Mouse (Mus musculus) heart, embryonic 11.5 days (tissue): ENCODE measurements around the gene Arhgap20. TPM values are rescaled to one million over a fixed set of nuclear protein-coding genes. Genes with fewer than 3 reads are reported as not detected.

Experiments
- ATAC-seq: fragments of 200-750 bp; cut with Nextera tagmentation; replicated peaks from 2 replicates; pipeline ENCODE4 v1.8.0; 2017; ENCODE audit warnings: moderate library complexity; ENCODE audit not compliant: insufficient number of reproducible peaks, low FRiP score, low TSS enrichment
- H3K27ac ChIP-seq: fragments of 300-500 bp; sonication (generic); 2 replicates; pipeline ENCODE4 v1.5.1; 2014; ENCODE audit warnings: mild to moderate bottlenecking, low read depth, low read length
- H3K27me3 ChIP-seq: fragments of 300-500 bp; sonication (generic); 2 replicates; pipeline ENCODE4 v1.6.1; 2014; ENCODE audit warnings: mild to moderate bottlenecking, low read length, mixed read lengths; ENCODE audit not compliant: control insufficient read depth, insufficient read depth
- H3K36me3 ChIP-seq: fragments of 300-500 bp; sonication (generic); 2 replicates; pipeline ENCODE4 v1.6.1; 2014; ENCODE audit warnings: mild to moderate bottlenecking, low read length, moderate library complexity, mixed read lengths; ENCODE audit not compliant: control insufficient read depth, insufficient read depth
- H3K4me1 ChIP-seq: fragments of 300-500 bp; sonication (generic); 2 replicates; pipeline ENCODE4 v1.6.1; 2014; ENCODE audit warnings: low read length; ENCODE audit not compliant: control insufficient read depth, insufficient read depth
- H3K4me2 ChIP-seq: fragments of 300-500 bp; sonication (generic); 2 replicates; pipeline ENCODE4 v1.6.1; 2014; ENCODE audit warnings: mild to moderate bottlenecking, moderate library complexity
- H3K4me3 ChIP-seq: fragments of 300-500 bp; sonication (generic); 2 replicates; pipeline ENCODE4 v1.5.1; 2014; ENCODE audit warnings: low read depth, low read length
- H3K9ac ChIP-seq: fragments of 300-500 bp; sonication (generic); 2 replicates; pipeline ENCODE4 v1.6.1; 2014; ENCODE audit warnings: mild to moderate bottlenecking, low read depth, low read length, moderate library complexity
- H3K9me3 ChIP-seq: fragments of 300-500 bp; sonication (generic); replicated peaks from 2 replicates; pipeline ENCODE4 v1.6.1; 2016; ENCODE audit warnings: low read length; ENCODE audit not compliant: control insufficient read depth
- WGBS: fragments of 180-500 bp; shearing (Covaris S2); extraction: QIAGEN DNeasy Blood & Tissue Kit; methylation state at CpG from one replicate; pipeline ENCODE4 v1.1.7; 2014; ENCODE audit not compliant: insufficient replicate concordance; 5-methylcytosine and 5-hydroxymethylcytosine counted together
- polyA plus RNA-seq: library from polyadenylated mRNA; unstranded; fragments of >200 nt; fragmentation: Nextera tagmentation; extraction: Ambion mirVana; gene quantifications from 2 replicates; pipeline ENCODE4 v1.2.1, GENCODE M21; 2014

Gene Arhgap20
- polyA plus RNA-seq, 1 experiment from 2014 or later, result 0.59 TPM

DNA sequence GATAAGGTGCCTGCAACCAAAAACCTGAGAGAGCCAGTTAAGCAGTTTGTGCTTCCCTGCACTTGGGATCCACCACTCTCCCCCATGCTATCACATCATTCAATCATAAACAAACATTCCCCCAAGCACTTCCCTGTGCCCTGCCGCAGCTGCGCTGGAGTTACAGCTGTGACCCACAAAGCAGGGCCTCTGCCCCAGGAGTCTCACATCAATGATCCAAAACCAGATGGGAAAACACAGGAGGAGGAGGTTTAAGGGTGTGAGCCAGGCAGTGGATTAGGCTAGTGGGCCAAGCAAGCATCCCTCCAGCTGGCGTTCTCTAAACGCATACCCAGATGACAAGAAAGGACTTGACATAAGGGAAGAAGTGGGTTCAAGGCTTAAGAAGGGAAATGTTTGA lies 109.2 kb downstream of the Arhgap20 start:
- H3K27ac ChIP-seq, result no peak overlapping the region
- H3K4me1 ChIP-seq, result no peaks in the 10 kb centered on the region
- no peak overlapping the region for H3K9ac ChIP-seq
- H3K9me3 ChIP-seq, result no peaks in the 10 kb centered on the region
- no peaks in the 10 kb centered on the region for H3K27me3 ChIP-seq
- 27% methylated on average over 4 of the region's 4 CpGs for WGBS
- ATAC-seq, result no peak
- H3K4me3 ChIP-seq, result no peak overlapping the region
- H3K36me3 ChIP-seq, result no peaks in the 10 kb centered on the region
- H3K4me2 ChIP-seq, result no peak overlapping the region

DNA sequence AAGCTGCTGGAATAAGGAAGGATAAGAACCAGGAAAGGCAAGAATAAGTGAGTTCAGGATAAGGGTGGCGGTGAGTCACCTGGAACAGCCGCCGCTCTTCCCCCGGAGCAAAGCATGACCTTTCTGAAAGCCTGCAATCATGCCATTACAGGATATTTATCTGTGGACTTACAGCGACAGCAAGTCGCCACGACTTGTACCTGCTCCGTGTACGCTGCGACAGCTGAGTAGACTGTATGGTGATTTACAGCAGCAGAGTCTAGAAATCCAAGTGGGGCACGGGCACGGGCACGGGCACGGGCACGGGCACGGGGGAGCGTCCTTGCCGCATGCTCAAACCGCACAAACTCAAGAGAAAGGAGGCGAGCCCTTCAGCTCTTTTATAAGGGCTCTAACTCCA lies 110.4 kb downstream of the Arhgap20 start:
- no peak overlapping the region for H3K4me3 ChIP-seq
- H3K9ac ChIP-seq, result no peak overlapping the region
- H3K9me3 ChIP-seq, result no peaks in the 10 kb centered on the region
- H3K27me3 ChIP-seq, result no peaks in the 10 kb centered on the region
- WGBS, result 79% methylated on average over 20 of the region's 20 CpGs
- ATAC-seq, result no peak
- no peaks in the 10 kb centered on the region for H3K36me3 ChIP-seq
- no peak overlapping the region for H3K27ac ChIP-seq
- H3K4me2 ChIP-seq, result no peak overlapping the region
- no peaks in the 10 kb centered on the region for H3K4me1 ChIP-seq

DNA sequence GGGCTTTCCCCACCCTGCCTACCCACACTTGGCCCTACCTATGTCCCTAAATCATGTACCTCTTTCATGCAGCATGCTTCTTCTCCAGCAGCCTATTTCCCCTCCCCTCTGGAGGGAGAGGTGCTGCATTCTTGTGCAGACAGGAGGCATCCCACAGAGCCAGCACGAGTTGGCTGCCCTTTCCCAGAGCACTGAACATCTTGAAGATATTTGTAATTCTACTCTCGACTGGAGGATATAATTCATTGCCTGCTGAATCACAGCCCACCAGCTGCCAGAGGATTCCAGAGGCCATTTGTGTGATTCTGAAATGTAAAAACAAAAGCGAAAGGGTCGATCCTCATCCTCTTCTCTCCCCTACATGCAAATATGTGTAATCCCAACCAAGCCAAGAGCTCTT lies 116.2 kb downstream of the Arhgap20 start:
- ATAC-seq, result no peak
- Histone ChIP-seq H3K4me2 (no peak overlapping the region), H3K4me3 (no peak overlapping the region), H3K27ac (no peak overlapping the region), H3K27me3 (no peaks in the 10 kb centered on the region), H3K9me3 (no peaks in the 10 kb centered on the region), H3K9ac (no peak overlapping the region), H3K36me3 (no peaks in the 10 kb centered on the region), H3K4me1 (no peaks in the 10 kb centered on the region)
- WGBS, result 45% methylated on average over 4 of the region's 4 CpGs

DNA sequence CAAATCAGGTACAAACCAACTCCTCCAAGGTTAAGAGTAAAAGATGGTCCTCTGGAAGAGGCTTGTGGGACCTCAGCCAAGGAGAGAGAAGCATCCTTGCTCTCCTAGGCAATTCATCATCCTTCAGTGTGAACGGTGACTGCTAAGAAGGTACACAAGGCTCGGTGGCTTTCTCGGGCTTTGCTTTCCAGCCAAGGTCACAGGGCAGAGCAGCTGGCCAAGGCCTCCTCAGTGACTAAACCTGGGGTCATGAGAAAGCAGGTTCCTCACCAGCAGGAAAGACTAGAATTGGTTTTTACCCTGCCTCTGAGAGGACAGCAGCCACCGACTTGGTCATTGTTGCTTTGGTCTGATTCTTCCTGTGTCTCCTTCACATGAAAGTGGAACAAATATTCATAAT lies 116.7 kb downstream of the Arhgap20 start:
- Histone ChIP-seq H3K4me1 (no peaks in the 10 kb centered on the region), H3K4me3 (no peak overlapping the region), H3K36me3 (no peaks in the 10 kb centered on the region), H3K27me3 (no peaks in the 10 kb centered on the region), H3K4me2 (no peak overlapping the region), H3K9ac (no peak overlapping the region), H3K27ac (no peak overlapping the region), H3K9me3 (no peaks in the 10 kb centered on the region)
- 71% methylated on average over 4 of the region's 4 CpGs for WGBS
- ATAC-seq, result no peak

DNA sequence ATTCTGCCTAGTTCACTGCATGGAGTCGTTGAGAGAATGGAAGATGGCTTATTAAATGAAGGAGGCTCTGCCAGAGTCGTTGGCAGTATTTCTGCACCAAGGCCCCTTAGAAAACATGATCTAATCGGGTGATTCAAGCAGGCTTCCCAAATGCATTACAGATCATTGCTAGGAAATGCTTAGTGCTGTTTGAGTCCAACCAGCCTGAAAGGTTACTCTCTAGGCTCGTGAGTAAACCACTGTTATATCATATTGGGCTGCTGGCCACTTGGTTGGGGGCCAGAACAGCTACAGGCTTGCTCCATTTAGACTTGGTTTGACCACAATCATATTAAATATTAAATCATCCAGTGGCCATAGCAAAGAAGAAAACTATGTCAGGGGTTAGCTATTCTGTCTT lies 118.2 kb downstream of the Arhgap20 start:
- WGBS, result 67% methylated on average over 4 of the region's 4 CpGs
- Histone ChIP-seq H3K9me3 (no peaks in the 10 kb centered on the region), H3K4me3 (no peak overlapping the region), H3K4me1 (no peaks in the 10 kb centered on the region), H3K27me3 (no peaks in the 10 kb centered on the region), H3K9ac (no peak overlapping the region), H3K4me2 (no peak overlapping the region), H3K36me3 (no peaks in the 10 kb centered on the region), H3K27ac (no peak overlapping the region)
- ATAC-seq, result no peak

DNA sequence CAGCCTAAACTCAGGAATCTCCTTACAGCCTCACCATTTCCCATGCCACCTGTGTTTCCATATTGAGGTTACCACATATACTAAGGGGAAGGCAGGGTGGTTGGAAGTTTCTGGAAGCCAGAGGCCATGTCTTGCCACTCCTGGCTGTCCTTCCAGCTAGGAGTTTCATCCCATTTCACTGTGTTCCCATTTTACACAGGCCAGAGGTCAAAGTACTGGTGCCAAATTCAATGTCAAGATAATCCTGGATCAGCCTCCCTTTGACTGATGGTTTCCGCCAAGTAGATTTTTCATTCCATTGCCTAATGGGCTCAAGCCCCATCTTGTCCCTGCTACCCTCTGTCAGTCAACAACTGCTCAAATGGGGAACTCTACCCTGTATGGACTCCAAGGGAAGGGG lies 127.8 kb downstream of the Arhgap20 start:
- 86% methylated on average over 1 of the region's 1 CpGs for WGBS
- H3K9me3 ChIP-seq, result no peaks in the 10 kb centered on the region
- H3K4me2 ChIP-seq, result no peak overlapping the region
- no peaks in the 10 kb centered on the region for H3K4me1 ChIP-seq
- H3K27ac ChIP-seq, result no peak overlapping the region
- no peaks in the 10 kb centered on the region for H3K36me3 ChIP-seq
- no peak overlapping the region for H3K9ac ChIP-seq
- ATAC-seq, result no peak
- no peak overlapping the region for H3K4me3 ChIP-seq
- H3K27me3 ChIP-seq, result no peaks in the 10 kb centered on the region

Other genes starting within 250 kb of the Arhgap20 start
- gene Fdx1, start 198.2 kb downstream of the Arhgap20 start, polyA plus RNA-seq, result 82.5 and 84.3 TPM in 2 replicates